Mouse (Mus musculus) E14TG2a.4 (cell line): Measurements from ENCODE around the gene Cldn3.

Source experiments
- CTCF ChIP-seq: conservative IDR thresholded peaks from 2 replicates; pipeline ENCODE4 v1.5.1; 2014; ENCODE audit warnings: low read length
- NANOG ChIP-seq: IDR thresholded peaks from 2 replicates; pipeline ENCODE4 v1.6.1; 2014; ENCODE audit warnings: borderline replicate concordance, low read length, mixed read lengths
- POU5F1 ChIP-seq: IDR thresholded peaks from 2 replicates; pipeline ENCODE4 v1.6.1; 2014; ENCODE audit warnings: low read length, borderline replicate concordance

DNA sequence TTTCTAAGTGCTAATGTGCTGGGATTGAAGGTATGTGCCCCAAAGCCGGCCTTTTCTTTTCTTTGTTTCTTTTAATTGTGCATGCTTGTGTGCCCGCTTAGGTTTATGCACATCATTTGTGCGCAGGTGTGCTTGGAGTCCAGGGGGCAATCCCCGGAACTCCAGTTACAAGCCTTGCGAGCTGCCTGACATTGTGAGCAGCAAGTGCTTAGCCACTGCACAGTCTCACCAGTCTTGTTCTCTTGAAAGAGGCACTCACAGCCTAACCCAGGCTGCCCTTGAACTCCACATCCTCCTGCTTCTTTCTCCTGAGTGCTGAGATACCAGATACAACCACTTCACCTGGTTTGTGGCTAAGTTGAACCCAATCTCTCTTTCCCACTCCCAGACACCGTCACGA is 12.5 kb upstream of the Cldn3 start:
- TF ChIP-seq CTCF (no peak), POU5F1 (no peak), NANOG (no peak)
